Mouse (Mus musculus): ENCODE measurements around the gene Wwox.

GRCm38 (mm10) chr8:114908086-114908485 lies 468.6 kb downstream of the Wwox start:
- TF ChIP-seq CHD2 (IDR thresholded peaks at IDR 0.05; ENCODE audit: low read length) (no peak), ZNF384 (IDR thresholded peaks at IDR 0.05; ENCODE audit: low read depth, low read length) (no peak)
